Mouse (Mus musculus): ENCODE measurements at regions not wholly inside any gene's neighbourhood (a gene's known extent, or its start where the extent isn't known, plus 50 kb on each side); places are given as distances from the start of the nearest gene placed in this dataset.

- TF ChIP-seq CTCF (IDR thresholded peaks at IDR 0.05; ENCODE audit: insufficient read depth, low read depth, low read length), result no peak
- TF ChIP-seq POLR2A (IDR thresholded peaks at IDR 0.05; ENCODE audit: insufficient read depth, low read depth, low read length), result no peak
Observed at GRCm38 (mm10) chr14:74222093-74222492, 418.5 kb upstream of the Htr2a start.
